Mouse (Mus musculus): ENCODE data around the gene Pax1.

DNA sequence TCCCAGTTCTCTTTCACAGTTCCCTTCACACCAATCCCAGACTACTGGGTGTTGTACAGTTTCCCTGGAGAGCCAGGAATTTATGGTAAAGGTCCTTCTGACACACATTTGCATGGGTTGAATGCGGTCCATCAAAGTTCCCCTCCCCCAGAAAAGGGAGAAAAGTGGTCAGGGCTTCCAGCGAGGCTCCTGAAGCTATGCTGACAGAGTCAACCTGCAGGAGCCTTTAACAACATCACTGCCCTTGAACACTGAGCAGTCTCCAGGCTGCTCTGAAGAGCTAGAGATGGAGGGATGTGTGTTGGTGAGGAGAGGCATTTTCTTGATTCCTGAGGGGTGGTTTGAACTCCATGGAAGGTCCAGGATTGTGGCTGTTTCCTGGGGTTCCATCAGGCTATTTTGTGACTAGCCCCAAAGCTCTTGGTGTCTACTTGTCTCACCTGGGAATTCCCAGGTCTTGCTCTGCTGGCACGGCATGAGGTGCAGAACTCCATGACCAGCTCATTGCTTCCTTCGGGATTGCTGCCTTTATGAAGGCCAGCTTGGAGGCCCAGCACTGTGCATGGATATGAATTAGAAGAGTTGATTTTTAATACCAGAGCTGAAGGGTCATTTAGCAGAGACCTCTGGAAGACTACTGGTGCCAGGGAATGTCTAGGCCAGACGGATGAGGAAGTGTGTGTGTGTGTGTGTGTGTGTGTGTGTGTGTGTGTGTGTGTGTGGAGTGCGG is 1.8 kb downstream of the Pax1 start:
- TF ChIP-seq CTCF (IDR thresholded peaks at IDR 0.05; ENCODE audit: low read depth) (no peak), EP300 (IDR thresholded peaks at IDR 0.05; ENCODE audit: low read depth) (no peak)
